Mouse (Mus musculus): ENCODE data around the gene Phactr2.

- TF ChIP-seq CTCF (IDR thresholded peaks at IDR 0.05; ENCODE audit: low read depth, low read length) (no peak), EP300 (IDR thresholded peaks at IDR 0.05; ENCODE audit: insufficient read depth, low read depth, low read length) (no peak), POLR2A (IDR thresholded peaks at IDR 0.05; ENCODE audit: insufficient read depth, low read length) (no peak)
These were observed 27.4 kb downstream of the Phactr2 start for GRCm38 (mm10) chr10:13446791-13447249.

All from ES-Bruce4 (cell line).